Mouse (Mus musculus): ENCODE measurements around the gene Hist1h1d.

GRCm38 (mm10) chr13:23524654-23525053 is 28.4 kb upstream of the Hist1h1d start:
- TF ChIP-seq POLR2A (IDR thresholded peaks at IDR 0.05; ENCODE audit: low read depth, low read length) (no peak), CTCF (IDR thresholded peaks at IDR 0.05; ENCODE audit: extremely low read depth, insufficient read depth, insufficient read length, insufficient replicate concordance) (peak; percentile 68; the same call in 1 of the 2 replicates)

Data from spleen, adult 2 months (tissue).